Mouse (Mus musculus) liver, embryonic 11.5 days (tissue): ENCODE data around the gene Anapc16. TPM values are rescaled to one million over a fixed set of nuclear protein-coding genes. Genes with fewer than 3 reads are reported as not detected.

Experiments
- ATAC-seq: fragments of 200-750 bp; cut with Nextera tagmentation; replicated peaks from 2 replicates; pipeline ENCODE4 v1.8.0; 2017; ENCODE audit warnings: moderate number of reproducible peaks, mild to moderate bottlenecking, moderate TSS enrichment, moderate library complexity; ENCODE audit not compliant: low FRiP score
- DNase-seq: peaks from one replicate; pipeline ENCODE4 v3.0.0-alpha.2; 2017; ENCODE audit warnings: low spot score
- H3K27ac ChIP-seq: fragments of 300-500 bp; sonication (generic); 2 replicates; pipeline ENCODE4 v1.5.1; 2014; ENCODE audit warnings: mild to moderate bottlenecking, low read depth, low read length, control low read depth
- H3K27me3 ChIP-seq: fragments of 300-500 bp; sonication (generic); replicated peaks from 2 replicates; pipeline ENCODE4 v1.6.1; 2014; ENCODE audit warnings: low read length, mixed read lengths; ENCODE audit not compliant: control insufficient read depth, insufficient read depth
- H3K36me3 ChIP-seq: fragments of 300-500 bp; sonication (generic); 2 replicates; pipeline ENCODE4 v1.6.1; 2014; ENCODE audit warnings: mild to moderate bottlenecking, low read length, moderate library complexity, mixed read lengths; ENCODE audit not compliant: control insufficient read depth, insufficient read depth
- H3K4me1 ChIP-seq: fragments of 300-500 bp; sonication (generic); replicated peaks from 2 replicates; pipeline ENCODE4 v1.6.1; 2014; ENCODE audit warnings: low read length, mixed read lengths; ENCODE audit not compliant: control insufficient read depth, insufficient read depth
- H3K4me2 ChIP-seq: fragments of 300-500 bp; sonication (generic); 2 replicates; pipeline ENCODE4 v1.6.1; 2014; ENCODE audit warnings: mild to moderate bottlenecking, control low read depth, moderate library complexity
- H3K4me3 ChIP-seq: fragments of 300-500 bp; sonication (generic); 2 replicates; pipeline ENCODE4 v1.5.1; 2014; ENCODE audit warnings: low read depth, low read length, control low read depth
- H3K9ac ChIP-seq: fragments of 300-500 bp; sonication (generic); 2 replicates; pipeline ENCODE4 v1.6.1; 2014; ENCODE audit warnings: low read depth, low read length, control low read depth
- H3K9me3 ChIP-seq: fragments of 300-500 bp; sonication (generic); 2 replicates; pipeline ENCODE4 v1.6.1; 2016; ENCODE audit warnings: low read length, inconsistent platforms, mixed read lengths; ENCODE audit not compliant: control insufficient read depth
- WGBS: fragments of 180-500 bp; shearing (Covaris S2); extraction: QIAGEN DNeasy Blood & Tissue Kit; methylation state at CpG from one replicate; pipeline ENCODE4 v1.1.7; 2014; 5-methylcytosine and 5-hydroxymethylcytosine counted together
- polyA plus RNA-seq: library from polyadenylated mRNA; unstranded; fragments of >200 nt; fragmentation: Nextera tagmentation; extraction: Ambion mirVana; gene quantifications from 2 replicates; pipeline ENCODE4 v1.2.1, GENCODE M21; 2014

The Anapc16 gene
- polyA plus RNA-seq, 1 experiment from 2014 or later, result 77.4 TPM

DNA sequence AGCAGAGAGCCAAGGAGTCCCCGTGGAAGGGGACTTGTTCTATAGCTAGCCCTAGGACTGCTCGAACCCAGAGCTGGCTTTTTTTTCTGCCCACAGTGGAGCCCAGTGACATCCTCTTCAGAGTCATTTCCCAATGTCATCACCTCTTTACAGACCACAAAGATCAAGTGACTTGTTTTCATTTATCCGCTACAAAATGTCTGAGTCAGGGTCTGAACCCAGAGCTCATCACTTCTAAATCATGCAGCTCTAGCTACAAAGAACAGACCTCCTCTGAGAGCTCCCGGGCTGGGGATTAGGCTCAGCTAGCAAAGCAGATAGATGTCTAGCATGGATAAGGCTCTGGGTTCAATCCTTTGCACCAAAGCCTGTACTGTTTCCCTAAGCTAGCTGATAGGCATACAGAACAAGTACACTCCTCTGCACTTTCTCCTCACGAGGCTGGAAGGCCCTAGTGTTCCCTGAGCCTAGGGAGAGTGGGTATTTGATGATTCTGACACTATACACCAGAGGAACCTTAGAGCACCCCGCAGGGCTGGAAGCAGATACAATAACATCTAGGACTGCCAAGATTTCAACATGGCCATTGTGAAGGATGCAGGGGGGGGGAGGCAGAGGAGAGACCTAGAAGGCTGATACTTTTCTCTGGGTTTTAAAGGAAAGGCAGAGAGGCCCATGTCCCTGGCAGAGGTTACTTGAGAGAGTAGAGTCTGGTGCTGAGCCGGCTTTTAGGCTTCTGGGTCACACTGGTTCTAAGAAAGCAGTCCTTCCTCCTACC lies 55.5 kb downstream of the Anapc16 start:
- no peak overlapping the region for H3K27ac ChIP-seq
- H3K4me3 ChIP-seq, result no peak overlapping the region
- DNase-seq, result no peak
- no peak overlapping the region for H3K4me2 ChIP-seq
- H3K9me3 ChIP-seq, result no peaks in the 10 kb centered on the region
- peaks cover 27% of the 10 kb centered on the region for H3K4me1 ChIP-seq
- 62% methylated on average over 7 of the region's 7 CpGs for WGBS
- no peak overlapping the region for H3K9ac ChIP-seq
- ATAC-seq, result no peak
- peaks cover 3% of the 10 kb centered on the region; the same call in 1 of the 2 replicates for H3K36me3 ChIP-seq
- peaks cover 10% of the 10 kb centered on the region for H3K27me3 ChIP-seq

DNA sequence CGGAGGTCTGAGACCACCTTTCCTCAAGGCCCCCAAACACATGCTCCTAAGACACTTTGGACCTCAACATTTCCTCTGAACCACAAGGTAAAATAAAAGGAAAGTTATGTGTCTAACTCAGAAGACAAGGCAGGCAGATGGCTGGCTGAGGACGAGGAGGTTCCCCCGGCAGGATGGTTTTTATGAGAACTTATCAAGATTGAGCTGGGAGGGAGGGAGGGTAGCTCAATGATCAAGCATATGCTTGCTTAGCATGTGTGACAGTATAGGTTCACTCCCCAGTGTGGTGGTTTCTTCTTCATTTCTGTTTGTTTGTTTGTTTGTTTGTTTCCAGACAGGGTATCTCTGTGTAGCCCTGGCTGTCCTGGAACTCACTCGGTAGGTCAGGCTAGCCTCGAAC lies 56.6 kb downstream of the Anapc16 start:
- Histone ChIP-seq H3K4me2 (no peak overlapping the region), H3K9me3 (no peaks in the 10 kb centered on the region), H3K4me1 (peaks cover 26% of the 10 kb centered on the region), H3K27ac (no peak overlapping the region), H3K36me3 (peaks cover 3% of the 10 kb centered on the region; the same call in 1 of the 2 replicates), H3K4me3 (no peak overlapping the region), H3K9ac (no peak overlapping the region), H3K27me3 (peaks cover 16% of the 10 kb centered on the region)
- DNase-seq (no peak), ATAC-seq (no peak)
- WGBS, result 74% methylated on average over 5 of the region's 5 CpGs

DNA sequence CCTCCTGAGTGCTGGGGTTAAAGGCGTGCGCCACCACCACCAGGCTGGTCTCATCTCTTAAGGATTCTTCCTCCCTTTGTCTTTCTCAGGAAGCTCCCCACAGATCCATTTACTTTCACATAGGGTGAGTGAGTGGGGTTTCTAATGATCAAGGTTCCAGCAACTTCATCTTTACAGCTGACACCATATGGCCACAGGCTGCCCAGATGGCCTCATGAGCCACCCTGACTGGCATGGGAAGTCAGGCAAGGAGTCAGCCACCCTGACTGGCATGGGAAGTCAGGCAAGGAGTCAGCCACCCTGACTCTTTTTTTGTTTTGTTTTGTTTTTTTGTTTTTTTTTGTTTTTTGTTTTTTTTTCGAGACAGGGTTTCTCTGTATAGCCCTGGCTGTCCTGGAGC lies 57.5 kb downstream of the Anapc16 start:
- H3K9ac ChIP-seq, result no peak overlapping the region
- no peak overlapping the region for H3K4me3 ChIP-seq
- WGBS, result 90% methylated on average over 3 of the region's 3 CpGs
- H3K9me3 ChIP-seq, result no peaks in the 10 kb centered on the region
- DNase-seq, result no peak
- peaks cover 12% of the 10 kb centered on the region for H3K27me3 ChIP-seq
- ATAC-seq, result no peak
- H3K27ac ChIP-seq, result no peak overlapping the region
- H3K4me1 ChIP-seq, result peaks cover 18% of the 10 kb centered on the region
- H3K36me3 ChIP-seq, result peaks cover 3% of the 10 kb centered on the region; the same call in 1 of the 2 replicates
- no peak overlapping the region for H3K4me2 ChIP-seq

DNA sequence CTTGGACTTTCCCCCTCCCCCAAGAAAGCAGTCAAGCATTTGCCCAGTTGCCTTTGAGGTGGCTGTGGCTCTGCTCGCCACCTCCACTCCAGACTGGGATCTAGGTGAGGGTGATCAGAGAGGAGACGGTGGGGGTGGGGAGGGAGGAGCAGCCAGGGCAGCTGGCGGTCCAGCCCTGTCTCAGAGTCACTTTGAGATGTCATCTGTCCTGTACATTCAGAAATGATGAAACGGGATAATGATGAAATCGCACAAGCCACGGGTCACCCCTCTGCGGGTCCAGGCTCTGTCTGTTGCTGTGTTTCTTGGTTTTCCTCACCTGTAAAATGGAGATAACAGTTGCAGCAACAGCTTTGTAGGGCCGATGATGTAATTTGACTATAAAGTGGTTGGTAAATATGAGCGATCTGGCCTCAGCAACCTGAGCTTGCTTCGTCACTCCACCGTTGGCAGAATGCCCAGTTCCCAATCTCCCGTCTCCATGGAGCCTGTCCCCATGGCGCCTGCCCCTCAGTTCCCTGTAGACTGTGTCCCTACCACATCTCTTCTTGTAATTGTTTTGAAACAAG lies 59.4 kb downstream of the Anapc16 start:
- Histone ChIP-seq H3K4me1 (peaks cover 7% of the 10 kb centered on the region), H3K27ac (no peak overlapping the region), H3K9me3 (no peaks in the 10 kb centered on the region), H3K36me3 (no peaks in the 10 kb centered on the region), H3K27me3 (peaks cover 11% of the 10 kb centered on the region), H3K4me2 (peak overlapping the region; percentile 39), H3K9ac (no peak overlapping the region; the same call in 1 of the 2 replicates), H3K4me3 (no peak overlapping the region)
- DNase-seq, result no peak
- peak; percentile 8; the same call in 1 of the 2 replicates for ATAC-seq
- 55% methylated on average over 13 of the region's 13 CpGs for WGBS

DNA sequence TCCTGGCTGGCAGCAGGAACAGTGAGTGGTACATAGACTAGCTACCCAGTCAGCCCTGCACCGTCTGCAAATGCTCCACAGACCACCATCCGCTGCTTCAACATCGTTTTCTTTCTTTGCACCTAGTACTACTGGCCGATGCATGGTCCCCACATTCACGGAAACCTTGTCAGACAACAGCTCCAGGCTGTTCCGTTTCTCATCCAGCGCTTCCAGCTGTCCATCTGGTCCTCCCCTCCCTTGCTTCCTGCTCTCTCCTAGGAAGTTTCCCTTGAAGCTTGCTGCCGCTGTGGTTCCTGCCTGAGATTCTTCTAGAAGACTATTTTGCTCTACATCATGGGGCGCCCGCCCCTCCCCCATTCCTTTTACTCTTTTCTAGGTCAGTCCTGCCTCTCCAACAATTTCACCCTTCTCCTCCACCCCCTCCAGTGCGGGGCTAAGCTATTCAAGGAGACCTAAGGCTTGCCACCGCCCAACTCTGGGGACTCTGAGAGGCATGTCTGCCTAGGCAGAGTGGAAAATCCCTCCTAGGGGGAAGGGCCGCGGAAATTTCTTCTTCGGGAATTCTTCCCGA lies 60.0 kb downstream of the Anapc16 start:
- no peak overlapping the region for H3K27ac ChIP-seq
- no peak overlapping the region; the same call in 1 of the 2 replicates for H3K9ac ChIP-seq
- H3K27me3 ChIP-seq, result peaks cover 11% of the 10 kb centered on the region
- H3K4me2 ChIP-seq, result peak overlapping the region; percentile 39
- DNase-seq, result no peak
- 0 out of 2 replicates have a peak, but pooled peaks have one; percentile 21 for ATAC-seq
- peaks cover 7% of the 10 kb centered on the region for H3K4me1 ChIP-seq
- H3K9me3 ChIP-seq, result no peaks in the 10 kb centered on the region
- H3K36me3 ChIP-seq, result no peaks in the 10 kb centered on the region
- 5% methylated on average over 16 of the region's 16 CpGs for WGBS
- no peak overlapping the region for H3K4me3 ChIP-seq

DNA sequence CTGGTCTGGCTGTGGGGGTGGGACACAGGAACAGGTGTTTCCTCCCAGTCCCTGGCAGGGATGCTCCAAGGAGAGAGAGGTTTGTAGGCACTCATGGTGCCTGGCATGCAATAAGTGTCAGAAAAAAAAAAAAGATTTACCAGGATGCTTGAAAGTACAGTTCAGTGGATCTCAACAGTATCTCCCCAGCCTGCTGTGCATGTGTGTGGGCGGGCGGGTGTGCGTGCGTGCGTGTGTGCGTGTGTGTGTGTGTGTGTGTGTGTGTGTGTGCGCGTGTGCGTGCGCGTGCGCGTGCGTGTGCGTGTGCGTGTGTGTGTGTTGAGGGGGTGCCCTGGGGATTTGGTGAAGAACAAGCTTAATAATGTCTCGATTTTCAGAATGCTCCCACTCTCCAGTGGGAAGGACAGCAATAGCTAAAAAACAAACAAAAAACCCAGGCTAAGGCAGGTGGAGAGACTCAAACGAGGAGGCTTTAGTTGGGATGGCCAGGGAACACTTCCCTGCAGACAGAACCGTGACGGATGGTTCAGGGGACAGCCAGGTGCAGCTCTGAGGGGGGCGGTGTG lies 60.6 kb downstream of the Anapc16 start:
- Histone ChIP-seq H3K27me3 (peaks cover 11% of the 10 kb centered on the region), H3K4me1 (peaks cover 7% of the 10 kb centered on the region), H3K9me3 (no peaks in the 10 kb centered on the region), H3K4me3 (no peak overlapping the region), H3K4me2 (peak overlapping the region; percentile 39), H3K27ac (no peak overlapping the region), H3K9ac (no peak overlapping the region), H3K36me3 (no peaks in the 10 kb centered on the region)
- WGBS, result 47% methylated on average over 20 of the region's 21 CpGs
- no peak for ATAC-seq
- DNase-seq, result no peak

DNA sequence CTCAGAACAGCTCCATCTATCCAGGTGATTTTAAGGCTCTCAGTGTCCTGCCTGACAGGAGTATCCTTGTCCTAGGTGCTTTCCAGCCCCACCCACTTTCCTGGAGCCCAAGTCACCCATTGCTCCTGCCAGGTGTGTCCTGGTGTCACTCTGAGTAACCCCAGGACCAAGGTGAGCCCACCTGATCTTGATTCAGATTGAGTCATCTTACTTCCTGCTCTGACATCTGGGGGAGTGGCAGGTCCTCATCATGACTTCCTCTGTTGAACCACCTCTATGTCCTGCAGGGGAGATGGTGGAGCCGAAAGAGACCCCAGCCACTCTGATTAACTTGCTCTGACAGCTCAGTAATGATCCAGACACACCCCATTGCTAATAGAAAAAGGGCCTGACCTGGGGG lies 63.9 kb downstream of the Anapc16 start:
- no peak overlapping the region for H3K4me3 ChIP-seq
- H3K4me2 ChIP-seq, result no peak overlapping the region
- H3K27ac ChIP-seq, result no peak overlapping the region
- H3K9ac ChIP-seq, result no peak overlapping the region
- peaks cover 7% of the 10 kb centered on the region for H3K4me1 ChIP-seq
- H3K36me3 ChIP-seq, result no peaks in the 10 kb centered on the region
- WGBS, result 71% methylated on average over 1 of the region's 1 CpGs
- no peak for DNase-seq
- H3K9me3 ChIP-seq, result no peaks in the 10 kb centered on the region
- no peak for ATAC-seq
- H3K27me3 ChIP-seq, result peaks cover 11% of the 10 kb centered on the region

DNA sequence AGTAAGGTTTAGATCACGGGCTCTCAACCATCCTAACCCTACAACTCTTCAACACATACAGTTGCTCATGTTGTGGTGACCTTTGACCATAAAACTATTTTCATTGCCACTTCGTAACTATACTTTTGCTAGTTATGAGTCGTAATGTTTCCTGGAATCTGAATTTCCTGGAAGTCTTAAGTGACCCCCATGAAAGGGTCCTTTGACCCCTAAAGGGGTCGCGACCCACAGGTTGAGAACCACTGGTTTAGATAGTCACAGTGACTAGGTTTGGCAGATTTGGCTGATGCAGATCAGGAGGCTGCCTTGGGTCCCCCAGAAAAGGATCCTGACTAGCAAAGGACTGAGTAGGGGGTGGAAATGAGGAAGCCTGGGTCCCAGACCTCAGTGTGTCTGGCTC lies 64.3 kb downstream of the Anapc16 start:
- Histone ChIP-seq H3K27ac (no peak overlapping the region), H3K9me3 (no peaks in the 10 kb centered on the region), H3K36me3 (no peaks in the 10 kb centered on the region), H3K9ac (no peak overlapping the region), H3K4me2 (no peak overlapping the region), H3K27me3 (peaks cover 9% of the 10 kb centered on the region), H3K4me1 (peaks cover 7% of the 10 kb centered on the region), H3K4me3 (no peak overlapping the region)
- ATAC-seq, result no peak
- 71% methylated on average over 5 of the region's 5 CpGs for WGBS
- no peak for DNase-seq
